Mouse (Mus musculus) ES-E14 (cell line): ENCODE results near the gene 5830473C10Rik. TPM values are rescaled to one million over a fixed set of nuclear protein-coding genes. Genes with fewer than 3 reads are reported as not detected.

Source experiments
- DNase-seq: peaks from one replicate; pipeline ENCODE4 v3.0.0-alpha.2; 2013; ENCODE audit warnings: low read depth, low spot score
- H3K27ac ChIP-seq: 2 replicates; pipeline ENCODE4 v1.5.1; 2012; ENCODE audit warnings: low read depth, mild to moderate bottlenecking, low read length, moderate library complexity, mixed read lengths; ENCODE audit not compliant: poor library complexity, insufficient read depth, severe bottlenecking
- H3K36me3 ChIP-seq: 2 replicates; pipeline ENCODE4 v1.6.1; 2012; ENCODE audit warnings: mild to moderate bottlenecking, low read length, moderate library complexity, mixed read lengths; ENCODE audit not compliant: control insufficient read depth, poor library complexity, insufficient read depth, severe bottlenecking
- H3K4me1 ChIP-seq, 2 experiments: fragments of 150-350 bp in 1 of 2; sonication (generic) in 1 of 2; 2 replicates each; pipeline ENCODE4 v1.6.1; 2012; ENCODE audit warnings: low read length in 2 of 2, mild to moderate bottlenecking in 1 of 2, mixed read lengths in 1 of 2; ENCODE audit not compliant: control insufficient read depth in 2 of 2, insufficient read depth in 2 of 2, poor library complexity in 1 of 2
- H3K4me3 ChIP-seq, 2 experiments: fragments of 150-350 bp in 1 of 2; sonication (generic) in 1 of 2; 2 replicates each; pipeline ENCODE4 v1.5.1; 2012; ENCODE audit warnings: low read length in 2 of 2, low read depth in 1 of 2, mild to moderate bottlenecking in 1 of 2, mixed read lengths in 1 of 2; ENCODE audit not compliant: insufficient read depth in 1 of 2, poor library complexity in 1 of 2, severe bottlenecking in 1 of 2
- H3K9ac ChIP-seq: 2 replicates; pipeline ENCODE4 v1.6.1; 2012; ENCODE audit warnings: low read depth, mild to moderate bottlenecking, low read length, mixed read lengths; ENCODE audit not compliant: poor library complexity, insufficient read depth, severe bottlenecking
- H3K9me3 ChIP-seq: fragments of 150-350 bp; sonication (generic); 2 replicates; pipeline ENCODE4 v1.6.1; 2012; ENCODE audit warnings: low read depth, mild to moderate bottlenecking, low read length; ENCODE audit not compliant: control insufficient read depth, insufficient read depth
- CHD2 ChIP-seq: IDR thresholded peaks from 2 replicates; pipeline ENCODE4 v1.6.1; 2014; ENCODE audit warnings: mild to moderate bottlenecking, low read depth, low read length, inconsistent platforms
- HCFC1 ChIP-seq: IDR thresholded peaks from 2 replicates; pipeline ENCODE4 v1.6.1; 2012; ENCODE audit warnings: low read length, inconsistent platforms, borderline replicate concordance; ENCODE audit not compliant: insufficient read depth
- MAFK ChIP-seq: IDR thresholded peaks from 2 replicates; pipeline ENCODE4 v1.6.1; 2014; ENCODE audit warnings: mild to moderate bottlenecking, low read depth, low read length, inconsistent platforms; ENCODE audit not compliant: insufficient read depth
- ZC3H11A ChIP-seq: IDR thresholded peaks from 2 replicates; pipeline ENCODE4 v1.6.1; 2012; ENCODE audit warnings: low read depth, mild to moderate bottlenecking, inconsistent platforms, low read length, borderline replicate concordance
- ZNF384 ChIP-seq: IDR thresholded peaks from 2 replicates; pipeline ENCODE4 v1.6.1; 2012; ENCODE audit warnings: low read depth, low read length, inconsistent platforms
- in situ Hi-C, 2 experiments: fragments of 600-800 bp; cut with MboI; formaldehyde crosslinking; loops; one replicate each; pipeline ENCODE4 v1.15.1; 2025; ENCODE audit warnings: low sequenced_read_pairs in 2 of 2, inconsistent platforms in 1 of 2; ENCODE audit not compliant: unreplicated experiment in 2 of 2
- total RNA-seq: library from RNA; depleted of rRNA; stranded (reverse); fragments of 300-350 nt; gene quantifications from 2 replicates; pipeline ENCODE4 v1.2.3, GENCODE M21; 2012

Gene 5830473C10Rik
- total RNA-seq, 1 experiment, result not detected

DNA sequence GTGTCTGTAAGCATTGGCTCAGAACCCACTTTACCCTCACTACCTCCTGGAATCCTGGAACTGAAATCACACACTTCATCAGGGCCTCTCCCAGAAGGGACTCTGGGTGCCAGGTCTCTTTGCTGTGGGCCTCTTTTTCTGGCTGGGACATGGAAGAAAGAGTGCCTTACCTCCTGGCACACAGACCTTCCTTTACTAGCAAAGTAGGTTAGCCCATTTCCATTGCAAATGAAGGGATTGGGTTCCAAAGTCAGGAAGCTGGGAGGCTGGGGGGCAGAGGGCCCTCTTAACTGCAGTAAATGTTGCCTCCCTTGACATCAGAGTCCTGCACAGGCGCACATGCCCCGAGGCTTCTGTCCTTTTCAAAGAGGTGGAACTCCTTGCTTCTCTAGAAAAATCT lies 62.3 kb downstream of the 5830473C10Rik start:
- TF ChIP-seq HCFC1 (no peak), CHD2 (no peak), MAFK (no peak), ZNF384 (no peak), ZC3H11A (no peak)
- in situ Hi-C loops, result no loop called here
- no peak for DNase-seq
- no peaks in the 10 kb centered on the region for H3K36me3 ChIP-seq
- H3K4me3 ChIP-seq, result no peak overlapping the region
- H3K4me1 ChIP-seq, result no peaks in the 10 kb centered on the region
- H3K9me3 ChIP-seq, result no peaks in the 10 kb centered on the region
- H3K27ac ChIP-seq, result no peak overlapping the region
- no peak overlapping the region for H3K9ac ChIP-seq

DNA sequence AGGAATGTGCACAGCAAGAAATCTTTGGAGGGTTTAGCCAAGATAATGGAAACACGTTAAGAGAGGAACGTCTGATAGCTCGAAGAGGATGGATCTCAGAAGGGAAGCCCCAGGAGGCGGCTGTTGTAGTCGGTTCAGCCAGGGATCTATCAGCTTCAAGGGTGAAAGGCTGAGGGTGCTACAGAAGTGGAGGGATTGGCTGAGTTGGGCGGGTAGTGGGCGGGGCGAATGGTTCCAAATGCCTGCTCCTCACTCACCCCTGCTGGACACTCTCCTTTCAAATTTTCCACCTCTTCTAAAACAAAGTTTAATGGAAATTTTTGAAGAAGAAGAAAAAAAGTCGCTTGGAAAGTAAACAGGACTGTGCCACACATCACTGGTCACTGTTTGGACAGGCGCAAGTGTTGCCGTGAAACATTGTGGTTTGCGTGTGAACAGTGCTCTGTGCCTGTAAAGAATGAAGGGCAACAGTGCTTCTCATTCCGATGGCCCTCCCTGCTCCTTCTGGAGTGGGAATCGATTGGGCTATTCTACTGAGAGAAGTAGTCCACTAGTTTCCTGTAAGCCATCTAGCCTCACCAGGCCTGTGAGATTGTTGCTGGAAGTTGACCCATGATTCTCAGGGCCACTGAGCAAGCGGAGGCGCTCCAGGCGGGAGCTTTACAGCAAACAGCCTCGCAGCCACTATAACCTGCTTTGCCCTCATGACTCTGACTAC lies 64.0 kb downstream of the 5830473C10Rik start:
- in situ Hi-C loops, result no loop called here
- TF ChIP-seq CHD2, result no peak
- TF ChIP-seq ZNF384, result no peak
- TF ChIP-seq ZC3H11A, result no peak
- H3K9me3 ChIP-seq, result no peaks in the 10 kb centered on the region
- no peaks in the 10 kb centered on the region for H3K4me1 ChIP-seq
- no peak overlapping the region for H3K27ac ChIP-seq
- DNase-seq, result no peak
- no peak overlapping the region for H3K9ac ChIP-seq
- no peaks in the 10 kb centered on the region for H3K36me3 ChIP-seq
- H3K4me3 ChIP-seq, result no peak overlapping the region

DNA sequence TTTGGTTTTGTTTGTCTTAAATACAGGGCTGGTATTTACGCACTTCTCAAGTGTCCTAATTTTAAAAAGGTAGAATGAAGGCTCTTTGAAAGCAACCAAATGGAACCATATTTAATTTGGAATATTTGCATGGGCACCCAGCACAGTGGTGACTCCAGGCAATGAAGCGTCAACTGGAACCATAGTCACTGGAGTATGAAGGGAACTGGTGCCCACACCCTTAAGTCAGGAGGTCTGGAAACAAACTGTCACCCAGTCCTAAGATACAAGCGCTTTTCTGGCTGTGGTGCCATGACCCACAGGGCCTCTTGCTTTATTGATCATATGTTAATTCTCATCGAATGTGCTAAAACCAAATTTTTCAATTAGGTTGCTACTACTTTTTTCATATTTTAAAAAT lies 66.5 kb downstream of the 5830473C10Rik start:
- Histone ChIP-seq H3K9me3 (no peaks in the 10 kb centered on the region), H3K4me3 (no peak overlapping the region), H3K4me1 (no peaks in the 10 kb centered on the region), H3K9ac (no peak overlapping the region), H3K27ac (no peak overlapping the region), H3K36me3 (no peaks in the 10 kb centered on the region)
- DNase-seq, result no peak
- in situ Hi-C loops, result no loop called here
- TF ChIP-seq ZC3H11A, result no peak
- TF ChIP-seq HCFC1, result no peak
- no peak for TF ChIP-seq CHD2
- TF ChIP-seq ZNF384, result no peak
- TF ChIP-seq MAFK, result no peak

DNA sequence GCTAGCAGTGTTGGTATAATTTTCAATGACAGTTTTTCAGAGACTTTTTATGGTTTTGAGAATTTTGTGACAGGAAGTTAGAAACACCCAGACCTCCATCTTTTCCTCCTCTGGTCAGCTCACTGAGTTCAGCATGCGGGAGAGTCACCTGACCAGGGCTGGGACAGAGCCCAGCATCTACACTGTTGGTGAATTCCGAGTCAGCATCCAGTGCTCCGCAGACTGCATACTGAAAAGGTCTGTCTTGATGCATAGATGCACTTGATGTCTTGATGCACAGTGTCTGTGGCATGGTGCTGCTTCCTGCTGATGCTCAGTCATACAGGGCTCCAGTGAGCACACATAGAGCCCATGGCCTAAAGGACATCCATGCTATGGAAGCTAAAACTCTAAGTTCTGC lies 67.1 kb downstream of the 5830473C10Rik start:
- no peak for DNase-seq
- Histone ChIP-seq H3K9ac (no peak overlapping the region), H3K36me3 (no peaks in the 10 kb centered on the region), H3K9me3 (no peaks in the 10 kb centered on the region), H3K4me3 (no peak overlapping the region), H3K27ac (no peak overlapping the region), H3K4me1 (no peaks in the 10 kb centered on the region)
- in situ Hi-C loops, result no loop called here
- TF ChIP-seq MAFK (no peak), ZC3H11A (no peak), ZNF384 (no peak), CHD2 (no peak)

DNA sequence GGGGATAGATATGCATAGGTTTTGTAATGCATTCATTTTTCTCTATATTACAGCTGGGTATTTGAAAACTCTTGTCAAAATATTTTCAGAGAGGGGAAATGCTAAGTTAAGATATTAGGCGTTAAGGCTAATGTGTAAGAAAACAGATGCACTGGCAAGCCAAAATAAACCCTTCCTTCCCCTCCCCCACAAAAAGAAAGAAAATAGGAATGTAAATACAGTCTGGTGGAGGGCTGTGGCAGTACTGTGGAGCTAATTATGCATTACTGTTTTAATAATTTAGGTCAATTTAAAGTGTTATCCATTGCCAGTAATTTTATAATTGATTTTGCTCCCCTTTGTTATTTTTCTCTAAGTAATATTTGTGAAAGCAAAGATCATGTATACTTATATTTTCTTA lies 67.6 kb downstream of the 5830473C10Rik start:
- in situ Hi-C loops, result no loop called here
- Histone ChIP-seq H3K27ac (no peak overlapping the region), H3K4me1 (no peaks in the 10 kb centered on the region), H3K9me3 (no peaks in the 10 kb centered on the region), H3K4me3 (no peak overlapping the region), H3K36me3 (no peaks in the 10 kb centered on the region), H3K9ac (no peak overlapping the region)
- TF ChIP-seq ZC3H11A, result no peak
- TF ChIP-seq CHD2, result no peak
- no peak for TF ChIP-seq ZNF384
- TF ChIP-seq MAFK, result no peak
- no peak for TF ChIP-seq HCFC1
- DNase-seq, result no peak
